ENCODE assay signal across 1 mouse cellular context in the genomic region with DNA sequence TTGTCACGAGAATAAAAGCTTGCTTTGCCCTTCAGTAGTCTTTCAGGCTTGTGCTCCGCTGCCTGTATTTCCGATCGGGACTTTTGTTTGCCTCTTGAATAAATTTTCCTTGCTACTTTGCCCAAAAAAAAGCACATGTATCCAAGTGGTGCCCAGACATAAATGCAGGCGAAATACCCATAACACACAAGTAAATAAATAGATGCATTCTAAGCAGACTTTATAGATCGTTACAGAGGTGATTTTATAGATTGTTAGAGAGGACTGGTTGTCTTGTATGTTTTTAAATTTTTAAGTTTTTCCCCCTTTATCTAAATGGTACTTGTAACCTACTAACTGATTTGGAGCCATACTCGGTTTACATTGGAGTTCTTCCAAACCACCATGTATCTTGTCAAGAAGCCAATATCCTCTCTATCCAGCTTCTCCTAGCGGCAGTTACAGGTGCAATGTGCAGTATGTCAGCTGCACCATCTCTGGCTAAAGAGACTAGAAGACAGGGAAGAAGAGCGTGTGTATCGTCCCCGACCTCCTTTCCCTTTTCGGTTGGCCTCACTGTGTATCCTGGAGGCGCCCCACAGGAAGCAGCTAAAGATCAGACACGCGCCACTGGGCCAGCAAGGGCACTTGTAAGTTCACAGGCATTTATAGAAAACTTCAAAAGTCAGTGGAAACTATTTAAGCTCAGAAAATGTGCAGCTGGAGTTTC.
TF ChIP-seq lines count a peak whose summit lies in the region.

No protein-coding gene starts in this region.

TF ChIP-seq in MEL, 35 proteins besides CTCF, POLR2A, EP300 and RAD21:
- peak; percentile 63; the same call in 1 of the 2 replicates for TF ChIP-seq ZNF384 (IDR thresholded peaks at IDR 0.05; ENCODE audit: low read depth, low read length)
- peak; percentile 61 for TF ChIP-seq TBP (IDR thresholded peaks at IDR 0.05; ENCODE audit: low read depth, low read length)
- TF ChIP-seq TCF12 (IDR thresholded peaks at IDR 0.05; ENCODE audit: low read depth, low read length): peak; percentile 99
- TF ChIP-seq BHLHE40 (IDR thresholded peaks at IDR 0.05; ENCODE audit: borderline replicate concordance, low read depth, low read length): peak; percentile 89
- peak; percentile 97; the same call in 1 of the 2 replicates for TF ChIP-seq POLR2AphosphoS2 (IDR thresholded peaks at IDR 0.05; ENCODE audit: low read length)
- TF ChIP-seq RCOR1 (IDR thresholded peaks at IDR 0.05; ENCODE audit: low read depth, low read length): peak; percentile 100
- TF ChIP-seq NRF1 (IDR thresholded peaks at IDR 0.05; ENCODE audit: insufficient read depth, low read depth, low read length, poor library complexity, severe bottlenecking): no peak
- TF ChIP-seq MAX (IDR thresholded peaks at IDR 0.05; ENCODE audit: low read length): peak; percentile 81
- peak; percentile 68 for TF ChIP-seq TAL1 (IDR thresholded peaks at IDR 0.05; ENCODE audit: low read length)
- TF ChIP-seq ZC3H11A (IDR thresholded peaks at IDR 0.05; ENCODE audit: low read depth, low read length): no peak; the same call in 1 of the 2 replicates
- TF ChIP-seq USF1 (IDR thresholded peaks at IDR 0.05; ENCODE audit: low read depth, low read length): no peak
- no peak for TF ChIP-seq UBTF (IDR thresholded peaks at IDR 0.05; ENCODE audit: borderline replicate concordance, insufficient read depth, low read depth, low read length)
- TF ChIP-seq GATA1 (IDR thresholded peaks at IDR 0.05; ENCODE audit: low read depth, low read length): peak; percentile 99
- peak; percentile 35 for TF ChIP-seq ZKSCAN1 (IDR thresholded peaks at IDR 0.05; ENCODE audit: low read depth, low read length)
- 0 out of 2 replicates have a peak, but pooled peaks have one; percentile 39 for TF ChIP-seq E2F4 (IDR thresholded peaks at IDR 0.05; ENCODE audit: borderline replicate concordance, low read depth, low read length)
- TF ChIP-seq HCFC1 (IDR thresholded peaks at IDR 0.05; ENCODE audit: low read depth, low read length): peak; percentile 71
- TF ChIP-seq JUND (IDR thresholded peaks at IDR 0.05; ENCODE audit: low read depth, low read length): peak; percentile 82
- TF ChIP-seq MXI1 (IDR thresholded peaks at IDR 0.05; ENCODE audit: low read depth, low read length): peak; percentile 97
- peak; percentile 96 for TF ChIP-seq MYB (IDR thresholded peaks at IDR 0.05; ENCODE audit: low read depth, low read length)
- peak; percentile 66; the same call in 1 of the 2 replicates for TF ChIP-seq POLR2AphosphoS5 (IDR thresholded peaks at IDR 0.05; ENCODE audit: borderline replicate concordance, low read depth, low read length)
- TF ChIP-seq USF2 (IDR thresholded peaks at IDR 0.05; ENCODE audit: borderline replicate concordance in 1 of 2, insufficient read depth in 1 of 2, low read depth in 1 of 2, low read length in 2 of 2): no peak; a peak in 1 of 4 replicates
- TF ChIP-seq CHD2 (IDR thresholded peaks at IDR 0.05; ENCODE audit: low read length): peak; percentile 12; the same call in 1 of the 2 replicates
- peak; percentile 96; the same call in 1 of the 2 replicates for TF ChIP-seq CHD1 (IDR thresholded peaks at IDR 0.05; ENCODE audit: low read depth, low read length)
- peak; percentile 62; the same call in 1 of the 2 replicates for TF ChIP-seq ELF1 (IDR thresholded peaks at IDR 0.05; ENCODE audit: low read depth, low read length)
- TF ChIP-seq GABPA (IDR thresholded peaks at IDR 0.05; ENCODE audit: low read depth, low read length): 0 out of 2 replicates have a peak, but pooled peaks have one; percentile 61
- TF ChIP-seq SIN3A (IDR thresholded peaks at IDR 0.05; ENCODE audit: low read length): peak; percentile 99
- TF ChIP-seq ETS1 (IDR thresholded peaks at IDR 0.05; ENCODE audit: low read depth, low read length): peak; percentile 100
- peak; percentile 88 for TF ChIP-seq MAZ (IDR thresholded peaks at IDR 0.05; ENCODE audit: low read depth, low read length)
- TF ChIP-seq SMC3 (IDR thresholded peaks at IDR 0.05; ENCODE audit: low read depth, low read length): 0 out of 2 replicates have a peak, but pooled peaks have one; percentile 20
- peak; percentile 75; the same call in 1 of the 2 replicates for TF ChIP-seq ZMIZ1 (IDR thresholded peaks at IDR 0.05; ENCODE audit: low read depth, low read length)
- peak; percentile 96 for TF ChIP-seq MAFK (IDR thresholded peaks at IDR 0.05; ENCODE audit: borderline replicate concordance, low read depth, low read length)
- TF ChIP-seq MYC (IDR thresholded peaks at IDR 0.05; ENCODE audit: low read depth, low read length): peak; percentile 97
- TF ChIP-seq MEF2A (IDR thresholded peaks at IDR 0.05; ENCODE audit: extremely low read depth, insufficient replicate concordance, low read depth, low read length, poor library complexity, severe bottlenecking): peak; percentile 89; the same call in 1 of the 2 replicates
- TF ChIP-seq NELFE (IDR thresholded peaks at IDR 0.05; ENCODE audit: low read depth, low read length): peak; percentile 29; the same call in 1 of the 2 replicates
- TF ChIP-seq KAT2A (conservative IDR thresholded peaks at IDR 0.05; ENCODE audit: low read depth, low read length): peak; percentile 42
